Mouse (Mus musculus) liver, embryonic 13.5 days (tissue): ENCODE measurements at regions not wholly inside any gene's neighbourhood (a gene's known extent, or its start where the extent isn't known, plus 50 kb on each side); places are given as distances from the start of the nearest gene placed in this dataset.

Experiments
- ATAC-seq: fragments of 200-750 bp; cut with Nextera tagmentation; 2 replicates; pipeline ENCODE4 v1.8.0; 2017; ENCODE audit warnings: low read depth, mild to moderate bottlenecking, moderate number of reproducible peaks, moderate library complexity
- DNase-seq: peaks from one replicate; pipeline ENCODE4 v3.0.0; 2022
- H3K27ac ChIP-seq: fragments of 300-500 bp; sonication (generic); 2 replicates; pipeline ENCODE4 v1.5.1; 2015; ENCODE audit warnings: moderate library complexity, mild to moderate bottlenecking, inconsistent platforms
- H3K27me3 ChIP-seq: fragments of 300-500 bp; sonication (generic); 2 replicates; pipeline ENCODE4 v1.6.1; 2015; ENCODE audit warnings: mild to moderate bottlenecking, inconsistent platforms
- H3K36me3 ChIP-seq: fragments of 300-500 bp; sonication (generic); 2 replicates; pipeline ENCODE4 v1.6.1; 2015; ENCODE audit warnings: mild to moderate bottlenecking, inconsistent platforms
- H3K4me1 ChIP-seq: fragments of 300-500 bp; sonication (generic); replicated peaks from 2 replicates; pipeline ENCODE4 v1.6.1; 2015; ENCODE audit warnings: inconsistent platforms
- H3K4me2 ChIP-seq: fragments of 300-500 bp; sonication (generic); 2 replicates; pipeline ENCODE4 v1.6.1; 2015; ENCODE audit warnings: inconsistent platforms, mild to moderate bottlenecking, moderate library complexity
- H3K4me3 ChIP-seq: fragments of 300-500 bp; sonication (generic); replicated peaks from 2 replicates; pipeline ENCODE4 v1.5.1; 2015; ENCODE audit warnings: mild to moderate bottlenecking, inconsistent platforms
- H3K9ac ChIP-seq: fragments of 300-500 bp; sonication (generic); 2 replicates; pipeline ENCODE4 v1.6.1; 2015; ENCODE audit warnings: mild to moderate bottlenecking, inconsistent platforms
- H3K9me3 ChIP-seq: fragments of 300-500 bp; sonication (generic); replicated peaks from 2 replicates; pipeline ENCODE4 v1.6.1; 2016; ENCODE audit warnings: inconsistent platforms
- WGBS: fragments of 180-500 bp; shearing (Covaris S2); methylation state at CpG from one replicate; pipeline ENCODE4 v1.1.7; 2015; ENCODE audit not compliant: insufficient replicate concordance; 5-methylcytosine and 5-hydroxymethylcytosine counted together

GRCm38 (mm10) chr8:64336546-64336945 is 130.5 kb upstream of the Tll1 start:
- DNase-seq: no peak

DNA sequence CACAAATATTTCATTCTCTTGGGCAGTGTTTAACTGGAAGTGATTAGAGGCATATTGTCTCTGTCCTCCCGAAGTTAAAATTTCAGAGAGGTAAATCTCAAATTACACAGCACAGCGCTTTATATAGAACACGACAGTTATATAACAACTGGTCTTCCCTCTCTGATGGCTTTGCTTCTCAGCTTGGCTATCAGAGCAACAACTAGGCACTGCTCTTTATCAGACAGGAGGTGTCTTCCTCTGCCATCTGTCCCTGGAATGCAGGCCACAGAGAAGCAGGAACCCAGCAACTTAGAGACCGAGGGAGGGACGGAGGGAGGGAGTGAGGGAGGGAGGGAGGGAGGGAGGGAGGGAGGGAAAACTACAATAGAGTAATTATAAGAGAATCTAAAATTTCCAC is 129.4 kb upstream of the Tll1 start:
- H3K27ac ChIP-seq: no peak overlapping the region
- H3K4me1 ChIP-seq: no peaks in the 10 kb centered on the region
- H3K9ac ChIP-seq: no peak overlapping the region
- no peaks in the 10 kb centered on the region for H3K27me3 ChIP-seq
- no peaks in the 10 kb centered on the region for H3K36me3 ChIP-seq
- H3K4me3 ChIP-seq: no peak overlapping the region
- ATAC-seq (no peak), DNase-seq (no peak)
- H3K9me3 ChIP-seq: no peaks in the 10 kb centered on the region
- WGBS: 22% methylated on average over 5 of the region's 5 CpGs
- no peak overlapping the region for H3K4me2 ChIP-seq

More at GRCm38 (mm10) chr8:64336546-64336945, 130.5 kb upstream of the Tll1 start:
- ATAC-seq: no peak
- Histone ChIP-seq H3K4me2 (no peak overlapping the region), H3K4me1 (no peaks in the 10 kb centered on the region), H3K36me3 (no peaks in the 10 kb centered on the region), H3K4me3 (no peak overlapping the region), H3K27ac (no peak overlapping the region), H3K27me3 (no peaks in the 10 kb centered on the region), H3K9ac (no peak overlapping the region), H3K9me3 (no peaks in the 10 kb centered on the region)

GRCm38 (mm10) chr8:64323985-64324384 is 117.9 kb upstream of the Tll1 start:
- H3K4me3 ChIP-seq: no peak overlapping the region
- H3K4me2 ChIP-seq: no peak overlapping the region
- no peak overlapping the region for H3K27ac ChIP-seq
- no peaks in the 10 kb centered on the region for H3K9me3 ChIP-seq
- WGBS: 65% methylated on average over 2 of the region's 2 CpGs
- ATAC-seq (no peak), DNase-seq (no peak)
- no peaks in the 10 kb centered on the region for H3K36me3 ChIP-seq
- no peaks in the 10 kb centered on the region for H3K27me3 ChIP-seq
- no peak overlapping the region for H3K9ac ChIP-seq
- H3K4me1 ChIP-seq: no peaks in the 10 kb centered on the region

GRCm38 (mm10) chr8:64320343-64320742 is 114.3 kb upstream of the Tll1 start:
- Histone ChIP-seq H3K36me3 (no peaks in the 10 kb centered on the region), H3K27me3 (no peaks in the 10 kb centered on the region)

GRCm38 (mm10) chr8:64319220-64319820 is 113.2 kb upstream of the Tll1 start:
- DNase-seq (no peak), ATAC-seq (no peak)
- Histone ChIP-seq H3K9me3 (no peaks in the 10 kb centered on the region), H3K9ac (no peak overlapping the region), H3K27me3 (no peaks in the 10 kb centered on the region), H3K36me3 (no peaks in the 10 kb centered on the region), H3K27ac (no peak overlapping the region), H3K4me1 (no peaks in the 10 kb centered on the region), H3K4me2 (no peak overlapping the region), H3K4me3 (no peak overlapping the region)
- 56% methylated on average over 6 of the region's 6 CpGs for whole genome bisulfite sequencing

More at GRCm38 (mm10) chr8:64320343-64320742, 114.3 kb upstream of the Tll1 start:
- no peak overlapping the region for H3K9ac ChIP-seq
- H3K9me3 ChIP-seq: no peaks in the 10 kb centered on the region
- DNase-seq (no peak), ATAC-seq (no peak)
- no peak overlapping the region for H3K4me3 ChIP-seq
- no peak overlapping the region for H3K4me2 ChIP-seq
- H3K27ac ChIP-seq: no peak overlapping the region
- H3K4me1 ChIP-seq: no peaks in the 10 kb centered on the region
- WGBS: 62% methylated on average over 4 of the region's 4 CpGs

- no peaks in the 10 kb centered on the region for H3K4me1 ChIP-seq
- H3K4me3 ChIP-seq: no peak overlapping the region
- H3K27ac ChIP-seq: no peak overlapping the region
- 59% methylated on average over 10 of the region's 10 CpGs for WGBS
- no peaks in the 10 kb centered on the region for H3K9me3 ChIP-seq
- no peak overlapping the region for H3K4me2 ChIP-seq
- no peaks in the 10 kb centered on the region for H3K27me3 ChIP-seq
- DNase-seq (no peak), ATAC-seq (no peak)
- H3K9ac ChIP-seq: no peak overlapping the region
- no peaks in the 10 kb centered on the region for H3K36me3 ChIP-seq
Measured at GRCm38 (mm10) chr8:64318524-64319219, 112.6 kb upstream of the Tll1 start.

DNA sequence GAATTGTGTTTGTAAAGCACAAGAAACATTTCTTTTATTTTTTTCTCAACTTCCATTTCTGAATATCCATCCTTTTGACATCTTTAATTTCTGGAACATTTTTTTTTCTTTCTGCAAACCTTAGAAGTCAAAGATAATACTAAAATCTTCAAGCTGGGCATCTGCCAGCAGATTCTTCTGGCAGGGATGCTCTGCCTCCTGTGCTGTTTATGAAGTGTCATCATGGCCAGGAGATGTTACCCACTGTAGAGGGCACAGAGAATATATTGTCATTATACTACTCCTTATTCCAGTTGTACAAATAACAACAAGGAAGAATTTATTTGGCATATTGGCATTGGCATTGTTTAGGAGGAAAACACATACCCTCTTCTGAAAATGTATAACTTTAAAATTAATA is 111.7 kb upstream of the Tll1 start:
- Histone ChIP-seq H3K4me1 (no peaks in the 10 kb centered on the region), H3K9me3 (no peaks in the 10 kb centered on the region), H3K9ac (no peak overlapping the region), H3K27ac (no peak overlapping the region), H3K4me2 (no peak overlapping the region), H3K4me3 (no peak overlapping the region), H3K27me3 (no peaks in the 10 kb centered on the region), H3K36me3 (no peaks in the 10 kb centered on the region)
- ATAC-seq (no peak), DNase-seq (no peak)

DNA sequence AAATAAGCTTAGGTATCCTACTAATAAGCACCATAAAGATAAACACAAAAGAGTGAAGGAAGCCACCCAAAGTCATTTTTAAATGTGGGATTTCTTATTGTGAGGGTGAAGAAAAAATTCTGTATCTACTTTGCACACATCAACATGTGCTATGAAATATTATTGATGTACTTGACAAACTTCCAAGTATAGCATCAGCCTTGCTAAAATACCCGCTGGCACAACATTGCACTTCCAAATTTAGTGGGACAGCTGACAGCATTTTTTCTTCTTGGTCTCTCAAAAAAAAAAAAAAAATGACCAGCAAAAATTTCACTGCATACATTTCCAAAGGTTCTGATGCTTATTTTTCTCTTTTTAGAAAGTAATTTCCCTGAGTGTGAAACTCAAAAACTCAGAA is 101.9 kb upstream of the Tll1 start:
- no peaks in the 10 kb centered on the region for H3K9me3 ChIP-seq
- no peak overlapping the region for H3K9ac ChIP-seq
- ATAC-seq: no peak
- no peaks in the 10 kb centered on the region for H3K4me1 ChIP-seq
- no peak overlapping the region for H3K4me3 ChIP-seq
- no peak for DNase-seq
- no peaks in the 10 kb centered on the region for H3K27me3 ChIP-seq
- H3K36me3 ChIP-seq: no peaks in the 10 kb centered on the region
- no peak overlapping the region for H3K27ac ChIP-seq
- no peak overlapping the region for H3K4me2 ChIP-seq
- 60% methylated on average over 1 of the region's 1 CpGs for WGBS

- WGBS: 70% methylated on average over 6 of the region's 6 CpGs
- Histone ChIP-seq H3K27me3 (no peaks in the 10 kb centered on the region), H3K4me2 (no peak overlapping the region), H3K4me1 (no peaks in the 10 kb centered on the region), H3K4me3 (no peak overlapping the region), H3K9ac (no peak overlapping the region), H3K9me3 (no peaks in the 10 kb centered on the region), H3K36me3 (no peaks in the 10 kb centered on the region), H3K27ac (no peak overlapping the region)
- ATAC-seq (no peak), DNase-seq (no peak)
Measured at GRCm38 (mm10) chr8:64282806-64283205, 76.7 kb upstream of the Tll1 start.

DNA sequence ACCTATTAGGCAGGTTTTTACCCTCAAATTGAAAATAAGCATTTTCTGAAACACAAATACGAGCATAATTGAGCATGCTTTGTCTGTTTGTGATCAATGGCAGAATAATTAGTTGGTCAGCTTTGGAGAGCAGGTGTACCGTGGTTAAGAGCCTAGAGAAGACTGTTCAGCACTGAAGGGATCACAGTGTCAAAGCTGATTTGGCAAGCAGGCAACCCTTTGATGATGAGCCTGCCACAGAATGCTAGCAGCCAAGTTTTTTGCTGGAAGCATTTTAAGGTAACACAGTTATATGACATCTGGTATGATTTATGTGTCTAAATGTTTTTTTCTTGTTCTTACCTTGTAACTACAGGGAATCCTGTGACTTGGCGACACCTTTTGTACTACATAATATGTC is 75.5 kb upstream of the Tll1 start:
- Histone ChIP-seq H3K27ac (no peak overlapping the region), H3K4me2 (no peak overlapping the region), H3K4me3 (no peak overlapping the region), H3K9ac (no peak overlapping the region), H3K27me3 (no peaks in the 10 kb centered on the region), H3K36me3 (no peaks in the 10 kb centered on the region), H3K9me3 (no peaks in the 10 kb centered on the region), H3K4me1 (no peaks in the 10 kb centered on the region)
- DNase-seq (no peak), ATAC-seq (no peak)
- WGBS: 57% methylated on average over 3 of the region's 3 CpGs

- no peaks in the 10 kb centered on the region for H3K4me1 ChIP-seq
- no peak overlapping the region for H3K27ac ChIP-seq
- no peak overlapping the region for H3K9ac ChIP-seq
- H3K9me3 ChIP-seq: no peaks in the 10 kb centered on the region
- no peak overlapping the region for H3K4me2 ChIP-seq
- H3K4me3 ChIP-seq: no peak overlapping the region
- DNase-seq (no peak), ATAC-seq (no peak)
- H3K36me3 ChIP-seq: no peaks in the 10 kb centered on the region
- H3K27me3 ChIP-seq: no peaks in the 10 kb centered on the region
Measured at GRCm38 (mm10) chr8:64280391-64280790, 74.3 kb upstream of the Tll1 start.

DNA sequence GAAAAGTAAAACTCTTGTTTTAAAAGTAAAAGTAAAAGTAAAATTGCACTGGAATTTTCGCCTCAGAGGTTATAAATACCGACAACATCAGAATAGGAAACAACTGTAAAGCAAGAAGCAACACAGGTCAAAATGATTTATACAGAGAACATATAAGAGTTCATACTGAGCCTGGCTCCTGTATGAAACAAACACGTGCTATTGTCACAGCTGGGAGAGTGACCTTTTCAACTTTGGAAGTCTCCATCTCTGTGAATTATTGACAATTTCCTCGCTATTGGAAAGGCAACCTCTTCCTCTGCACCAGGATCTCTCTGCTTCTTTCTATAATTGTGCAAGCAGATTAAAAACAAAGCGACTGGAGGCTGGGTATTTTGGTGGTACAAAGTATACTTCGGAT is 70.0 kb upstream of the Tll1 start:
- 47% methylated on average over 6 of the region's 6 CpGs for WGBS
- no peak for DNase-seq
- Histone ChIP-seq H3K36me3 (no peaks in the 10 kb centered on the region), H3K27me3 (no peaks in the 10 kb centered on the region), H3K4me2 (no peak overlapping the region), H3K27ac (no peak overlapping the region), H3K9me3 (no peaks in the 10 kb centered on the region), H3K9ac (no peak overlapping the region), H3K4me3 (no peak overlapping the region), H3K4me1 (no peaks in the 10 kb centered on the region)
- ATAC-seq: no peak
